Mouse (Mus musculus) mouse embryonic stem cell (cell line): ENCODE data around the gene Rfc3.
"Not testable (repeated sequence)": the region's sequence is repeated elsewhere in the genome, so short reads cannot be mapped to it uniquely, and the experiment has no call there.

Source experiments
- in situ Hi-C, 2 experiments: fragments of 300-500 bp; cut with MboI; formaldehyde crosslinking; loops; 1 replicate in 1 of 2; 3 replicates in 1 of 2; pipeline ENCODE4 v1.14.3; 2019 to 2020; ENCODE audit warnings: low sequenced_read_pairs in 2 of 2, low pct_unique_long_range_greater_than_20kb in 1 of 2, mixed read lengths in 1 of 2; ENCODE audit not compliant: unreplicated experiment in 1 of 2

Gene Rfc3

DNA sequence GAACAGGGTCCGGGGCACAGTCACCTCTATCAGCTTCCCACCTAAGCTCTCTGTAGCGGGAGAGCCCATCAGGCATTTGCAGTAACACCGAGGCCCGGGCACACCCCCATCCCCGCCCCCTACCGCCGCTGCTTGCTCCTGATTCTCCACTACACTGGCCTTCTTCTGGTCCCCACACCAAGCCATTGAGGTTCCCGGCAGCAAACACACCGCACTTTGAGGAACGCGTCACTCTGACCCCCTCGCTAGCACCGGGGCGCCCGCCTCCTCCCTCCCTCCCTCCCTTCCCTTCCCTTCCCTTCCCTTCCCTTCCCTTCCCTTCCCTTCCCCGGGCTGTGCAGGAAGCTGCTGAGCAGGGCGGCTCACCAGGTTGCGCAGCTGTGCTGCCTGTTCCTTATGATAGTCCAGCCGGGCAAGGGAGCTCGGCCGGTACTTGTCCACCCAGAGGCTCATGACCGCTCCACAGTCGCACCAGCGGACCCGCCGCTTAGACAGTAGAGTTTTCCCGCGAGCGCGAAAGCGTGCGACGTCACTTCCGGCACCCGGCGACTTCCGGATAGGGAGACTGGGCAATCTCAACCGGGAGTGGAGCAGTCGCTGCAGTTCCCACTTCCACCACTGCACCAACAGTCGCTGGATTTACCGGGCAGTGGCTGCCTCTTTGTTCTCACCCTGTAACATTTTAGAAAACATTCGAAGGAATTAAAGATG, at the start of gene Rfc3:
Rfc3 (minus strand) TSS at position 543 of the 711 bp plus-strand sequence.
- in situ Hi-C loops = no loop called here

DNA sequence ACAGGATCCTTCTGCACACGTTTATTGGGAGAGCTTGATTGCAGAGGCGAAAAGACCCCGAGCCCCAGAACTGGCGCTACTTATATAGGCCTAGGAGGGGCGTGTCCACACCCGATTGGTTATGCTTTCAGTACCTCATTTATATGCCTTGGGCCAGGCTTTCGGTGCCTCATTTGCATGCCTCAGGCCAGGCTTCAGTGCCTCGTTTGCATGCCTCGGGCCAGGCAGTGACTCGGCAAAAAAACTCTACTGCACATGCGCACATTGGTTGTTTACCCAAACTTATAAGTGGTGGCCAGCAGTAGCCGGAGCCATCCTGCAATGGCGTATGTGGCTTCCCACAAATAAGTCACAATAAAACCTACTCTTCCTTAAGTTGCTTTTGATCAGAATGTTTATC, 42.6 kb upstream of the Rfc3 start:
- in situ Hi-C loops = not testable (repeated sequence)

DNA sequence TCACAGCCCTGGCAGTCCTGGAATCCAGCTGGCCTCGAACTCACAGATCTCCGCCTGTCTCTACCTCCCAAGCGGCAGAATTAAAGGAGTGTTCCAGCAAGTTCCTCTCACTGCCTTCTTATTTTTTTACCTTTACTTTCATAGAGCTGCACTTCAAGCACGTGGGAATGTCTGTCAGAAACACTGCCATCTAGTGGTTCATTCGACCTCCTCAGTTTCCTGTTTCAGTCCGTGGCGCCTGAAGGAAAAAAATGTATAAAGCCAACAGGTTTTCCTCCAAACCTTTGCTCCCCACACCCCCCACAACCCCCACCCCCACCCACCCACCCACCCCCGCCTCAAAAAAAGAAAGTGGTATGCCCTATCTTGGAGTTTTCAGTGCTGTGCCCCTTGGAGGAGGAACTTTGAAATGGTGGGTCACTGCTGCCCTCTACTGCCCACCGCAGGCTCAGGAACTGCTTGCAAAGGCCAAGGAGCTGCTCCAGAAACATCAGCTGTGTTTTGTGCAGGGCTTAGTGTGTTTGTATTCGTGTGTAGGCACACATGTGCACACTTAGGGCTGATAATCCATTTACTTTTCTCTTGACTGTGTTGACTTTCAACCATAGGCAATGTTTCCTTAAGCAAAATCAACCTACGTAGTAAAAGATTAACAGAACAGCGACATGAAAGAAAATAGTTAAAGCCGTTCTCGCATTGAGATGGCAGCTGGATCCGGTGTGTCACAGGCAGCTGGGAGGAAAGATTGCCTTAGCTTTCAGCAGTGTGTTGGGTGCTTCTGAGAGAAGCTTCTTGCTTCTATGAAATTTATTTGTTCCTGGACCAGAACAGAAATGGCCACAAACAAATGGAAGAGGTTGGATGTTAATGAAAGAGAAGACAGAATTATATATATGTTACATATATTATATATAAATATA, 35.8 kb upstream of the Rfc3 start:
- in situ Hi-C loops = no loop called here

- in situ Hi-C loops = no loop called here
These were observed 11.2 kb upstream of the Rfc3 start for GRCm38 (mm10) chr5:151662207-151662606.

DNA sequence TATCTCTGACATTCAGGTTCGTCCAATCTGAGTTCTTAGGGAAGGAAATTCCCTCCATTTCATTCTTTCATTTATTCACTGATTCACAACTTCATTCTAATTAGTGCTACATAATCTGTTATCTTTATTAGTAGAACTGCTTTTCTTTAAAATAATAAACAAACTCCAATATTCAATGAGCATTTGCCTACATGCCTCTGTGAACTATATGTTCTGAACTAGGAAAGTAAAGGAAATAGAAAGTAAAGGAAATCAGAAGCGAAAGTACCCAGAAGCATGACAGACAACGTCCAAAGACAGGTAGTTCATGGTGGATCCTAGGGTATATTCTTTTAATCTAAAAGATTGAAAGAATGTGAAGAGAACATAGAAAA, 356 bp upstream of the Rfc3 start:
- in situ Hi-C loops = no loop called here

DNA sequence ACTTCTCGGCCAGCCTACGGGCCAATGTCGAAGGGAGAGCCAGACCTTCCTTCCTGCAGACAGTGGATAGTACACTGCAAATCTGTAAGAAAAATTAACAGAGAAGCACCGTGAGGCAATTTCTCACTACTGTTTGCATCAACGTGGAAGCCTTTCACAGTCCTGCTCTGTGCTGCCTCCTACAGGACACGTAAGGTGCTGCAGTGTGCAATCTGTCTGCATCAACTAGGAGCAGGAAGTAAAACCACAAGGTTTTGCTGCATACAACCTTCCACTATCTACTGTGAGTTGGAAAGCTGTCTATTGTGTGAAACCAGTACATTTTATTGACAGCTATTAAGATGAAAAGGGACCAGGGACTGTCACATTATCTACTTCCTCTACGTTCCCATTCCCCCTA, 6.2 kb downstream of the Rfc3 start:
- in situ Hi-C loops = no loop called here

DNA sequence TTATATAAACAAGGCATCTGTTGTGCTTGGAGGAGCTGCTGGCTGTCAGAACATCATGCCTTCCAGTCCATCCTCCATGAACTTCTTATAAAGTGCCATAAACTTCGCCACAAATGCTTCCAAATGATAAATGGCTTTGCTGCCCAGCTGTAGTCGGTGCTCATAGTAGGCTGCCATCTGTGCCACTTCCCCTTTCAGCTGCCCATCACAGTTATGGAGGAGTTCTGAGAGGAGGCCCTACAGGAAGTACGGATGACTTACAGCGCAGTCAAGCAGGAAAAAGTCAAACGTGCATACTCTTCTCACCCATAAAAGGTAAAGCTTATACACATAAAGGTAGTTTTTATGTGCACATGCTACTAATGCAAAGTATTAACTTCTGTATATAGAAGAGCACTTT, 8.2 kb downstream of the Rfc3 start:
- in situ Hi-C loops = no loop called here

DNA sequence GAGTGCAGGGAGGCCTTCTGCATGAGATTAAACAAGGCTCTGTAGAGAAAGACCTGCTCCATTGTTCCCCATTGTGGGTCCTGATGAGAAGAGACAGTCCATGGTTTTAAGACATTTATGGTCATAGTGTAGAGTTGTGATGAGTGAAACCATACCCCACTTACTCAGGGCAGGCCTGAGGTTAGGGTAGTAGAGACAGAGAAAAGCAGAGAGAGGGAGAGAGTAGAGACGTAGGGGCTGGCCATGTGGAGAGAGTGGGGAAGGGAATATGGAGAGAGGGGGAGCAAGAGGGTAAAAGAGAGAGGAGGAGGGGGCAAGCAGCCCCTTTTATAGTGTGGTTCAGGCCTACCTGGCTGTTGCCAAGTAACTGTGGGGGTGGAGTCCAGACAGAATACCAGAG, 8.9 kb downstream of the Rfc3 start:
- in situ Hi-C loops = no loop called here

DNA sequence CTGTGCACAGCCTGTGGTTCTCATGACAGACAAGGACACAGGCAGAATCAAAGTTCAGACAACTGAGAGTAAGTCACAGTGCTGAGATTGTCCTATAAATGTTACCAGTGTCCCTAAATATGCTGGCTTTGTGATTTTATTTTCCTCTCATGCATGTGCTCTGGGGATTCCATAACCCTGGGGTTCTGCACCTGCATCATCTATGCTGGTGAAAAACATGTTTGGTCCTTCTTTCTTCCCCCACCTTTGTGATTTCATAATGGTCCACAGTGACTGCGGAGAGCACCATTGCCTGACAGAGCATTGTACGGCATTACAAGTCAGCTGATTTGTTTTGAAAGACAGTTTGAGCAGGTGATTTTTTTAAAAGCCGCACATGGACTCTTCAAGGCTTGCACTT, 45.1 kb downstream of the Rfc3 start, which contains the start of gene Vmn2r18:
Vmn2r18 (minus strand) TSS at position 101 of the 400 bp plus-strand sequence.
- in situ Hi-C loops = no loop called here

DNA sequence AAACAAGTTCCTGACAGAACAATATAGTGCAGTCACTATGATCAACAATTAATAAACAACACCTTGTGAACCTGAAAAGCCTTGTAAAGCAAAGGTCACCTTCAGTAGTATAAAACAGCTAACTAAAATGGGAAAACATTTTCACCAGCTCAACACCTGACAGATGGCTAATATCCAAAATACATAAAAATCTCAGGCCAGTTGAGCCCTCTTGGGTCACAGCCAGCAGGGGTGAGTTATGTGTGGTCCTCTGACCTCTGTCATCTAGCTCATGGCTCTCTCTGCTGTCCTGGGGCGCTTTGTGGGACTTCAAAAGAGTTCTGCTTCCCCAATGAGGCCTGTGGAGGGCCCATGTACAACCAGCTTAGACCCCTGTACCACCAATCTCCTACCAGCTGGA, 49.3 kb downstream of the Rfc3 start:
- in situ Hi-C loops = no loop called here
